Mouse (Mus musculus) liver, postnatal 0 days (tissue): ENCODE data around the gene Egflam. TPM values are rescaled to one million over a fixed set of nuclear protein-coding genes. Genes with fewer than 3 reads are reported as not detected.

Experiments used
- ATAC-seq: fragments of 200-750 bp; cut with Nextera tagmentation; 2 replicates; pipeline ENCODE4 v1.8.0; 2017; ENCODE audit warnings: mild to moderate bottlenecking, moderate library complexity
- DNase-seq: peaks from one replicate; pipeline ENCODE4 v3.0.0-alpha.2; 2016
- H3K27ac ChIP-seq: fragments of 300-500 bp; sonication (generic); 2 replicates; pipeline ENCODE4 v1.5.1; 2014; ENCODE audit warnings: antibody characterized with exemption, moderate library complexity, mild to moderate bottlenecking, low read depth
- H3K27me3 ChIP-seq: fragments of 300-500 bp; sonication (generic); 2 replicates; pipeline ENCODE4 v1.6.1; 2014; ENCODE audit warnings: low read length, control low read depth, mixed read lengths; ENCODE audit not compliant: insufficient read depth
- H3K36me3 ChIP-seq: fragments of 300-500 bp; sonication (generic); replicated peaks from 2 replicates; pipeline ENCODE4 v1.6.1; 2014; ENCODE audit warnings: mild to moderate bottlenecking, control low read depth, low read length, moderate library complexity, mixed read lengths; ENCODE audit not compliant: insufficient read depth
- H3K4me1 ChIP-seq: fragments of 300-500 bp; sonication (generic); 2 replicates; pipeline ENCODE4 v1.6.1; 2014; ENCODE audit warnings: antibody characterized with exemption, mild to moderate bottlenecking, control low read depth; ENCODE audit not compliant: insufficient read depth
- H3K4me2 ChIP-seq: fragments of 300-500 bp; sonication (generic); 2 replicates; pipeline ENCODE4 v1.6.1; 2014; ENCODE audit warnings: low read depth, mild to moderate bottlenecking, low read length, moderate library complexity, mixed read lengths
- H3K4me3 ChIP-seq: fragments of 300-500 bp; sonication (generic); 2 replicates; pipeline ENCODE4 v1.5.1; 2014; ENCODE audit warnings: low read depth, low read length
- H3K9ac ChIP-seq: fragments of 300-500 bp; sonication (generic); replicated peaks from 2 replicates; pipeline ENCODE4 v1.6.1; 2014; ENCODE audit warnings: mild to moderate bottlenecking, moderate library complexity
- H3K9me3 ChIP-seq: fragments of 300-500 bp; sonication (generic); 2 replicates; pipeline ENCODE4 v1.6.1; 2016; ENCODE audit warnings: mild to moderate bottlenecking, control low read depth, low read length, mixed read lengths
- CTCF ChIP-seq: sonication (generic); IDR thresholded peaks from 2 replicates; pipeline ENCODE4 v1.5.1; 2016; ENCODE audit warnings: antibody characterized with exemption, low read depth
- EP300 ChIP-seq: IDR thresholded peaks from 2 replicates; pipeline ENCODE4 v1.6.1; 2016; ENCODE audit warnings: antibody characterized with exemption, low read depth, mild to moderate bottlenecking
- WGBS: fragments of 180-500 bp; shearing (Covaris S2); extraction: QIAGEN DNeasy Blood & Tissue Kit; methylation state at CpG from one replicate; pipeline ENCODE4 v1.1.7; 2014; ENCODE audit not compliant: insufficient replicate concordance; 5-methylcytosine and 5-hydroxymethylcytosine counted together
- polyA plus RNA-seq: library from polyadenylated mRNA; unstranded; fragments of >200 nt; fragmentation: Nextera tagmentation; extraction: Ambion mirVana; gene quantifications from 2 replicates; pipeline ENCODE4 v1.2.1, GENCODE M21; 2015

Egflam gene
- polyA plus RNA-seq, 1 experiment from 2014 or later, result 0.53 TPM

DNA sequence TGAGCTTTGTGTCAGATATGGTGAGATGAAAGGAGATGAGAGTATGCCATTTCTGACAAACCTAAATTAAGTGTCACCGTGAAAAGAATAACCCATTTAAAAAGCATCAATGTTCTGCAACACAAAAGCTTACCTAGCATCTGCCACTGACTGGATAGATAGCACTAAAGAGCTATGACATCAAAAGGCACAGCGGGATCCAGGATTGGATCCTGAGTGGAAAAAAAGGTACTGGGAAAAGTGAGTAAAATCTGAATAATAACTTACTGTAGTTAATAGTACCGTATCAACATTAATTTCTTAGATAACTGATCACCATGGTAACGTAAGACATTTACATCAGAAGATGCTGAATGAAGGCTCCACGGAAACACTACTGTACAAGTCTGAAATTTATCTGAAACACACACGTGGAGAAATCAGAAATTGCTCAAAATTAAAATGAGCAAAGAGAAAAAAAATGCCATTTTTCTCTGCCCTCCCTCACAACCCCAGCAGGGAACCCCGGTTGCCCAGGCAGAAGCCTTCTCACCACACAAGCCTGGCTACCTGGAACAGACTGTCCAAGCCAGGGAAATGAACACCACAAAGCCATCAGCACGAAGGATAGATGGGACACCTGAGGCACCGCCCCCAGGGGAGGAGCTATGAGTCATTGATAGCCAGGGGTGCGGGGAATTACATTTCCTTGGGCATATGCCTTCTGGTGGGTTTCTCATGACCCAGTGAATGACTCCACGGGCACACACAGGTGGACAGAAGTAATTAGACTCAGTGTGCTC is 63.5 kb downstream of the Egflam start:
- Histone ChIP-seq H3K27me3 (no peaks in the 10 kb centered on the region), H3K27ac (no peak overlapping the region), H3K36me3 (no peaks in the 10 kb centered on the region), H3K4me1 (no peaks in the 10 kb centered on the region), H3K4me2 (no peak overlapping the region), H3K9ac (no peak overlapping the region), H3K9me3 (no peaks in the 10 kb centered on the region), H3K4me3 (no peak overlapping the region)
- DNase-seq (no peak), ATAC-seq (no peak)
- TF ChIP-seq CTCF, result no peak
- no peak for TF ChIP-seq EP300
- 70% methylated on average over 11 of the region's 11 CpGs for WGBS

DNA sequence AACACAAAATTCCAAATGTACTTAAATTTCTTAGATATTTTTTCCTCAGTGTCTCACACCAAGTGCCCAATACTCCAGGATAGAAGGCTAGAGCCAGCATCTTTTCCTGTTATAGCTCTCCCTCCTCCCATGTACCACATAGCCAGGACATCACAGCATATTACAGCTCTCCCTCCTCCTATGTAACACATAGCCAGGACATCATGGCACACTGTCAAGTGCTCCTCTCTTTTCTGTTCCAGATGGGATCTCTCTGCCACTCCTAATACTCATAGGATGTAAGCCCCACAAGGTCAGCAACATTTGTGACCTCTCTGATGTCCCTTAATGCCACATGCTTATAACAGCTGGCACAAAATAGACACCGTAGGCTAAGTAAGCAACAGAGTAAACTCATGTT is 65.3 kb downstream of the Egflam start:
- ATAC-seq (no peak), DNase-seq (no peak)
- Histone ChIP-seq H3K9me3 (no peaks in the 10 kb centered on the region), H3K27ac (no peak overlapping the region), H3K4me2 (no peak overlapping the region), H3K27me3 (no peaks in the 10 kb centered on the region), H3K4me1 (no peaks in the 10 kb centered on the region), H3K4me3 (no peak overlapping the region), H3K36me3 (no peaks in the 10 kb centered on the region), H3K9ac (no peak overlapping the region)
- TF ChIP-seq EP300 (no peak), CTCF (no peak)
- WGBS, result 91% methylated on average over 1 of the region's 1 CpGs

DNA sequence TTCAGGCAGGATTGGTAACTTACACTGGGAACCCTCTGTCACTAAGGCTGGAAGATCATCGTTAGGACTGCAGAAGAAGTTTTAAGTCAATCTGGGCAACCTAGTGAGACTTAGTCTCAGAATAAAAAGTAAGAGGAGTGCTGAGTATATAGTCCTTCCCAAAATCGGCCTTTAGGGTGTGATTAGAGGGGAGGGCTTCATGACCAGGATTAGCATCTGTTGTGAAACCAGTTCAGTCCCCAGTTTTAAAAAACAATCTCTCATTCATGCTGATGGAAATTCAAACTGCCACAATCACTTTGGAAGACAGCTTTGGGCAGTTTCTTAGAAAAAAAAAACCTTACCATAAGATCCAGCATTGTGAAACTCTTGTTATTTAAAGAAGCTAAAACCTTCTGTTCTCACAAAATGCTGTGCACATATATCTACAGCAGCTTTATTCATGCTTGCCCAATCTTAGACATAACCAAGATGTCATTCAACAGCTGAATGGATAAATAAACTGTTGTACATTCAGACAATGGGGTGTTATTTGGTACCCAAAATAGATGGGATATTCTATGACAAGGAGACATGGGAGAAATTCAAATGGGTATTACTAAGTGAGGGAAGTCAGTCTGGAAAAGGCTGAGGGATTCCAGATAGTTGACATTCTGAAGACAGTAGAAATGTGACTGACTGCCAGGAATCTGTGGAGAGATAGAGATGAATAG is 75.4 kb downstream of the Egflam start:
- ATAC-seq (no peak), DNase-seq (no peak)
- 61% methylated on average over 2 of the region's 2 CpGs for WGBS
- Histone ChIP-seq H3K4me1 (no peaks in the 10 kb centered on the region), H3K4me2 (no peak overlapping the region), H3K9me3 (no peaks in the 10 kb centered on the region), H3K9ac (no peak overlapping the region), H3K4me3 (no peak overlapping the region), H3K36me3 (no peaks in the 10 kb centered on the region), H3K27me3 (no peaks in the 10 kb centered on the region), H3K27ac (no peak overlapping the region)
- TF ChIP-seq CTCF, result no peak
- no peak for TF ChIP-seq EP300

DNA sequence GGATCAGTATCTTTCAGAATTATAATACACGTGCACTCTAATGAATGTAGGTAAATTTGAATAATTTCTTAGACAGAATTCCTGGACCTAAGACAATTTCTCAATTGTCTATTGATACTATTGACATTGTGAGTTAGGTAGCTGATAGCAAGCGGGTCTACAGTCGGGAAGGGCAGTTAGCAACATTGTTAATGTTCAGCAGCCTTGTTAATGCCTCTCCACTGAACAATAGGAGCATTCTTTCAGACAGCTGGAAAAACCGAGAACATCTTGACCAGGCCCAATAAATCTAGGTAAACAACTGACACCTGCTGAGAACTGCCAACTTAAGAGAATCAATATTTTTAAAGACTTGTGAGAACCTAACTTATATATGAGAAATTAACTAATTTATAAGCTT is 77.3 kb downstream of the Egflam start:
- TF ChIP-seq EP300 (no peak), CTCF (no peak)
- Histone ChIP-seq H3K36me3 (no peaks in the 10 kb centered on the region), H3K9me3 (no peaks in the 10 kb centered on the region), H3K4me1 (no peaks in the 10 kb centered on the region), H3K27ac (no peak overlapping the region), H3K4me3 (no peak overlapping the region), H3K4me2 (no peak overlapping the region), H3K9ac (no peak overlapping the region), H3K27me3 (no peaks in the 10 kb centered on the region)
- DNase-seq (no peak), ATAC-seq (no peak)
- WGBS, result 54% methylated on average over 4 of the region's 4 CpGs

DNA sequence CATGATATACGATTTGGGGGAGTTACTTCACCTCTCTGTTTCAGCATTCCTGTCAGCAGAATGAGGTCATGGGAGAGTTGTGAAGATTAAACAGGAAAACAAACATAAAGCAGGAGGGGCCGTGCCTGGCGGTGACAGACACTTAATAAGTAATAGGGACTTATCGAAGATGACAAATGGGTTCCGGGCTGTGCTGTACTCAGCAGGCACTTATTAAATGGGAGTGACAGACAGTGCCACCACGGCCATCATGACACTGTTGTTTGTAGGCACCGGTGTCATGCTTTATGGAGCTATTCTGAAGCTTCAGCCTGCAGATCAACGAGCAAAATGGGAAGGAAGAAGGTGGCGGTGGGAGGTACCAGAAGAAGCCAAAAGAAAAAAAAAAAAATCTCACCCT is 82.7 kb downstream of the Egflam start:
- Histone ChIP-seq H3K9me3 (no peaks in the 10 kb centered on the region), H3K4me3 (no peak overlapping the region), H3K36me3 (no peaks in the 10 kb centered on the region), H3K9ac (no peak overlapping the region), H3K4me1 (no peaks in the 10 kb centered on the region), H3K27ac (no peak overlapping the region), H3K4me2 (no peak overlapping the region), H3K27me3 (no peaks in the 10 kb centered on the region)
- 64% methylated on average over 9 of the region's 9 CpGs for WGBS
- no peak for TF ChIP-seq CTCF
- TF ChIP-seq EP300, result no peak
- ATAC-seq (no peak), DNase-seq (no peak)

DNA sequence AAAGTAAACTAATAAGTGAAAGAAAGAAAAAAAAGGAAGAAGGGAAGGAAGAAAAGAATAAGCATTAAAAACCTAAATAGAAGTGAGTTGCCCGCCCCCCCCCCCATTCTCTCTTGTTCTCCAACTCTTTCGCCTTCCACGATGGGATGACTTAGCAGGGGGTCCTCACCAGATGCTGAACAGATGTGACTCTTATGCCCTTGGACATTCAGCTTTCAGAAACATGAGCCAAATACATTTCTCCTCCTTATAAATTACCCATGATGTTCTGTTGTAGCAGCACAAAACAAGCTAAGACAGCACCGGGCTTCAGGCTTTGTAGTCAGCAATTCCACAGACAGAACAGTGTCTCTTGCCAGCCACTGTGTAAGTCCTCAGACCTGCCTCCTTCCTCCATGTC is 89.5 kb downstream of the Egflam start:
- DNase-seq, result no peak
- Histone ChIP-seq H3K4me3 (no peak overlapping the region), H3K27me3 (no peaks in the 10 kb centered on the region), H3K4me1 (no peaks in the 10 kb centered on the region), H3K9ac (no peak overlapping the region), H3K36me3 (no peaks in the 10 kb centered on the region), H3K4me2 (no peak overlapping the region), H3K9me3 (no peaks in the 10 kb centered on the region), H3K27ac (no peak overlapping the region)
- WGBS, result 87% methylated on average over 4 of the region's 4 CpGs
- TF ChIP-seq EP300 (no peak), CTCF (no peak)
- no peak for ATAC-seq
